Mouse (Mus musculus): ENCODE measurements around the gene Gm37240. TPM values are rescaled to one million over a fixed set of nuclear protein-coding genes. Genes with fewer than 3 reads are reported as not detected.

Gm37240 gene
- polyA plus RNA-seq, 1 experiment: 0.26 TPM

- peak in 1 of 2 experiments; percentile 31 for DNase-seq (ENCODE audit: extremely low spot score in 1 of 2, low spot score in 1 of 2)
Measured at GRCm38 (mm10) chr3:84480006-84480897, 1407.1 kb downstream of the Gm37240 start, which contains the start of gene Fhdc1. Gene Fhdc1, minus strand, starts transcription at chr3:84480429.

DNA sequence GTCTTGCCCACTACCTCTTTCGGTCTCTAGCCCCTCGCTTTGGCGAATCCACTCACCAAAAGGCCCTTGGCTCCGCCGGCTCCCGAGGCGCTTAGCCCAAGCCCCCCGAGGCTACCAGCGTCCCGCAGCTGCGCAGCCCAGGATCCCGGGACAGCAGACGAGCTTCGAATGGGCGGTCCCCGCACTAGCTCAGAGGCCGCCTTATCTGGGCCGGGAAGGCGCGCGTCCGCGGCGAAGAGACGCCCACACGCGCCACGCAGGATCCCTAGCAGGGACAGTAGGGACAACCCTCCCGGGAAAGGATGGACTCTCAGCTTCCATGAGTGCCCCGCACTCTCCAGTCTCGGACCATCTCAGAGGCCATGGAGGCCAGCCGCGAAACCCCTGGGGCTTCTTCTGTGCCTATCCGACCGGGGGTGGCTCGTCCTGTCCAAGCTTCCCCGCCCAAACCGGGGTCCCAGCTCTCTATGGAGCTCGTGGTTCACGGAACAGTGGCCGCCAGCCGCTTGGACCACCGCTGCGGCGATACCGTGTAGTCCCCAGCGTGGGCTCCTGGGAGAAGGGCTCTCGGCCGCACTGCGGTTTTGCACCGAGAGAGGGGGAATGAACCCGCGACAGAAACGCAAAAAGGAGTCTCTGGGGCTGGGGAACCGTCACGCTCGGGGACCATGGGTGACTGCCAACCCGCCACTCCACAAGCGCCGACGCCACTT lies 1407.9 kb downstream of the Gm37240 start:
- DNase-seq (ENCODE audit: extremely low spot score in 1 of 2, low spot score in 1 of 2): no peak

GRCm38 (mm10) chr3:84478896-84479292 lies 1408.4 kb downstream of the Gm37240 start:
- DNase-seq (ENCODE audit: extremely low spot score in 1 of 2, low spot score in 1 of 2): no peak

- DNase-seq (ENCODE audit: extremely low spot score in 1 of 2, low spot score in 1 of 2): no peak
Measured at GRCm38 (mm10) chr3:84478195-84478594, 1409.1 kb downstream of the Gm37240 start.

GRCm38 (mm10) chr3:84477498-84477897 lies 1409.8 kb downstream of the Gm37240 start:
- DNase-seq (ENCODE audit: extremely low spot score in 1 of 2, low spot score in 1 of 2): no peak

DNA sequence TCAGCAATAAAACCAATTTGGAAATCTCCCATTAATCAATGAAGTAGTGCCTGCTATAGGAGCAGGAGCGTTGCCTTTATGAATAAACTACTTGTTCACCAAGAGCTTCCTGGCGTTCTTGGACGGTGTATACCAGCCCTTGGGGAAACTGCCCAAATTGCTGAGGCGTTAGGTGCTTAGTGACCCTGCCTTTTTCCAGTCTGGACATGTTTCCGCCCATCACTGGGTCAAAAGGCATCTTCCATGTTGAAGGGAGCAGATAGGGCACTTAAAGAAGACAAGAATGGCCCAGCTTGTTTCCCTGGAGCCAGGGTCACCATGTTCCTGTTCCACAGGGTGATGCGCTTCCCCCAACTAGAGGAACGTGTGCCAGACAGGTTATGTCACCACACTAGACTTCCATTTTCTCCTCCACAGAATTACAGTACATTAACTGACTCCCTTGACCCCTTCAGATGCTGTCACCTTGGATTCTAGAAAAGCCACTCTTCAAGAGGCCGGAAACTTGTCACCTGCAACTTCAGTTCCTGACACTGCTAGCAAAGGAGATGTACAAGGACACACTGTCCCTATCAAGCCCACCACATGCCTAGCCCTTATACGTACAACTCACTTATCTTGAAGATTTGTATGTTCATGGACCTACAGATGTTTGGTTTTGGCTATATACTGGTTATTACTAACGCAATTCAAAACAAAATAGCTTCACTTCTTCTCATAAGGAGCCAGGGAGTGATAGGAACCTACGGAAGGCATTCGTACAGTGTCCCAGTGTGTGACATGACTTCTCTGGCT lies 1412.1 kb downstream of the Gm37240 start:
- no peak for DNase-seq (ENCODE audit: extremely low spot score in 1 of 2, low spot score in 1 of 2)

DNA sequence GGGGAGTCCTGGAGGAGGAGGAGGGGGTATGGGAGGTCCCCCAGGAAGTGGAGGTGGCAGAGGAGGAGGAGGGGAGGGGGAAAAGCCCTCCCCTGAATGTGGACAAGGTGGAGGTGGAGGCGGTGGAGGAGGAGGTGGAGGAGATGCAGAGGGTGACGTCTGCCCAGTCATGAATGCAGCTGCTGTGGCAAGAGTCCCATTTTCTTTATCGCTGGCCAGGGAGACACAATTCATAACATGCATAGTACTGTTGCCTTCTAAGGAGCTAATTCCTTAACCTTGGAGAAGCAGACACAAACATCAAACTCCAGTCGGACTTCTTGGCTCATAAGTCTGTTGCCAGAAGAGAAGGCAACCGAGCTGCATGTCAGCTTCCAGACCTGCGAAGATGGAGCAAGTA lies 1412.9 kb downstream of the Gm37240 start:
- DNase-seq (ENCODE audit: extremely low spot score in 1 of 2, low spot score in 1 of 2): no peak

GRCm38 (mm10) chr3:84472955-84473354 lies 1414.4 kb downstream of the Gm37240 start:
- no peak for DNase-seq (ENCODE audit: extremely low spot score in 1 of 2, low spot score in 1 of 2)

GRCm38 (mm10) chr3:84472527-84472926 lies 1414.8 kb downstream of the Gm37240 start:
- no peak for DNase-seq (ENCODE audit: extremely low spot score in 1 of 2, low spot score in 1 of 2)

GRCm38 (mm10) chr3:84471146-84471545 lies 1416.2 kb downstream of the Gm37240 start:
- no peak for DNase-seq (ENCODE audit: extremely low spot score in 1 of 2, low spot score in 1 of 2)

- no peak for DNase-seq (ENCODE audit: extremely low spot score in 1 of 2, low spot score in 1 of 2)
Measured at GRCm38 (mm10) chr3:84468111-84468453, 1419.2 kb downstream of the Gm37240 start.

- DNase-seq (ENCODE audit: extremely low spot score in 1 of 2, low spot score in 1 of 2): no peak
Measured at GRCm38 (mm10) chr3:84467419-84468110, 1419.8 kb downstream of the Gm37240 start.

DNA sequence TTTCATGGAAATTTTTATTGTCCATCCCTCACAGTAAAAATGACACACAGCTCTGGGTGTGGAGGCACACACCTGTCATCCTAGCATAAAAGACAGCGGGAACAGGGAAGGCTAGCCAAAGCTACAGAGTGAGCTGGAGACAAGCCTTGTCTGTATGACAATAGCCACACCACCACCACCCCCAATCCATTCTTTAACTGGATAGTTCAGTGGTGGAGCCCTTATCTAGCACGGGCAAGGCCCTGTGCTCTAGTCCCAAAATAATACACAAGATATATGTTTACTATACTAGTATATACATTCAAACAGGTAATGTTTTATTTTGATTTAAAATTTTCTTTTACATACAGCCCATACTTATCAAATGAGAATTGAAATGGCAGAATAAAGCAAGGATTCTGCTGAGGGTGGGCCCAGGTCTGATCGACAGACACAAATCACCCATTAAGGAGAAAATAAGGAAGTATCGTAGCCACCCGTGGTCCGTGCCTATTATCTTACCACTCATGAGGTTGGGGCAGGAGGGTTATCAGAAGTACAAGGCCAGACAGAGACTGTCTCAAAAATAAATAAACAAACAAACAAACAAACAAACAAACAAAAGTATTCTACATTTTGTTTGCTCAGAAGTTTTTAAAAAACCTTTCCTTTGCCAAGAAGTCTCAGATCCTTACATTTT lies 1421.4 kb downstream of the Gm37240 start:
- DNase-seq (ENCODE audit: extremely low spot score in 1 of 2, low spot score in 1 of 2): no peak

DNA sequence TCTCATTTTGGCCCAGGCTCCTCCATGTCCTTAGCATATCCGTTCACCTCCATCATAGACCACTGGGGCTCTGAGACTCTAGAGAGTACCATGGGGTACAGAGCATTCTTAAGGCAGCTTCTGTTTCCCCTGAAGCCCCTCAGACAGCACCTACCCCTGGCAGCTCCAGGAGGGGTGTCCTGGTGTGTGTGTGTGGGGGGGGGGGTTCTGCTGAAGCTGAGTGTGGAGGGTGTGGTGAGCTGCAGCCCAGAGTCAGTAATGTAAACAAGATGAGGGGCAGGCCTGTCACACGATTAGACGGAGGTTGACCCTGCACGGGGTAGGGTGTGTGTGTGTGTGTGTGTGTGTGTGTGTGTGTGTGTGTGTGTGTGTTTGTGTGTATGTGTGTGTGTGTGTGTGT lies 1425.6 kb downstream of the Gm37240 start:
- DNase-seq (ENCODE audit: extremely low spot score in 1 of 2, low spot score in 1 of 2): no peak

DNA sequence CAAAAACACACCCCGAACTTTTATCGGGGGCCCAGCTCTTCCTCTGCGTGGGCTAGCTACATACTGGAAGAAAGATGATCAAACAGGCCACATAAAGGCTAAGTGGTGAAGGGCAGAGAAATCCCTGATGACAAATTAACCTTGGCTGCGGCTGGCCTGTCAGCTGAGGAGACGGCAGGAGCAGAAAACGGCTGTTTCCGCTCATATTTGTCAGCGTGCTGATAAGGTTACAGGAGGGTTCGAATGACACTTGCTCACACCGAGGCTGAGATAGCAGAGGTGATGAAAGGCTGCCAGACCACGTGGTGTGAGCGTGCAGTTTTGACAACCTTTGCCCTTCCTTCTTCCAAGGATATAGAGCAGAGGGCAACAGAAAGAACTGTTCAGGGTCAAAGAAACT lies 1426.4 kb downstream of the Gm37240 start:
- no peak for DNase-seq (ENCODE audit: extremely low spot score in 1 of 2, low spot score in 1 of 2)

- DNase-seq (ENCODE audit: extremely low spot score in 1 of 2, low spot score in 1 of 2): no peak
Measured at GRCm38 (mm10) chr3:84460499-84460898, 1426.8 kb downstream of the Gm37240 start.

DNA sequence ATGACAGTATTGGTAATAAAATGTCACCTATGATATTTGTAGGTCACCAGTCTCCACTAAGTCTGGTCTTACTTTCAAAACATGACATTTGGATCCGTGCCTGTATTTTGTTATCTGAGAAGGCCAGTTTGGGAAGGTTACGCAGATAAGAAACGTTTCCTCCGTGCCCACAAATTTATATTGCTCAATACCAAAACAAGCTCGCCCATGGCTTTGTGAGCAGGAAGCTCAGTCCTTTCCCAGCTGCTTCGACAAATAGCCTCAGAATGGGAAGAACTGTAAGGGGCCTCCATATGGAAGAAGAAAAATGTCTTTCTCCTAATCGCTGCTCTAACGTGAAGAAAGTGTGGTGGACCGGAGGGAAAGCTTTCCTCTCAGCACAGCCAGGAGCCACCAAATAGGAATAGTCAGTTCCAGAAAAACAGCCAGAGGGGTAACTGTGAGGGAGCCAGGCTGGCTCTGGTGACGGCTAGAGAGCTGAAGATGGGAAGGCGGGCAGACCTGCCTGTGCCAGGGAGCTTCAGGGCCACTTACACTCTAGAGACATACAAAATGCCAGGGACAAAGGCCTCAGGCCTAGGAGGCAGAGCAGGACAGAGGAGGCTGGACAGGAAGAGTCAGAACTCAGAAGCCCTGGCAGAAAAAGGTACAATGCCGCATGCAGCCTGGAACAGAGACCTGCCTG lies 1431.4 kb downstream of the Gm37240 start:
- DNase-seq (ENCODE audit: extremely low spot score in 1 of 2, low spot score in 1 of 2): no peak

DNA sequence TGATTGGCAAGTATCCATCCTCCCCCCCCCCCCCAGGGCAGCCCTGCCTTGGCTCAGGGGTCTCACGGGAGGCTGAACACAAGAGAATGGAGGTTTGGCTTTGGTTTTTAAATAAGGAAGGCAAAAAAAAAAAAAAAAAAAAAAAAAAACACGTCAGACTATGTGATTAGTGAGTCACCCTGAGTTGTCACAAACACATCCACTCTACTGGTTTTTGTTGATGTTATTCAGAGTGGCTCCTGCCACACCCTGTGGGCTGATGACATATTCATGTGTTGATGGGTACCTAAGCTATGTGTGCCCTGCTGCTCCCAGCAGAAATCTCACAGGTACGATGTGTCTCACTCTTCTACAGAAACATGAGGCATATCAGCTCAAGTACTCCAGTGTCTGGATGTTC lies 1436.7 kb downstream of the Gm37240 start:
- DNase-seq (ENCODE audit: extremely low spot score in 1 of 2, low spot score in 1 of 2): no peak

DNA sequence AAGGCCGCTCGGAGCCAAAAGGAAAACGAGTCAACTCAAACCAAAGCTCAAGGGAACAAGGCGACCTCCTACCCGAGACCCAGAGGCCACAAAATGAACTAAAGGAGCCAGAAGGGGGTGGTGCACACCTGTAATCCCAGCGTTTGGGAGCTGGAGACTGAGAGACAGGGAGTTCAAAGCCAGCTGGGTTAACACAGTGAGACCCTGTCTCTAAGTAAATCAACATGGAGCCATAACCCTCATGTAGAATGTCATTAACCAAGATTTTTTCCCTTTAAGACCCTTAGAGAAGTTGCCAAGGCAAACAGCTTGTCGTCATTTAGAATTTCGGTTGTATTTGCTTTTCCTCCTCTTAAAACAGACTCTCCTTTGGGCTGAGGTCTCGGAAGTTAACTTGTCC lies 1438.3 kb downstream of the Gm37240 start:
- DNase-seq (ENCODE audit: extremely low spot score in 1 of 2, low spot score in 1 of 2): no peak

Measured in frontal cortex, adult 2 months (tissue).